Mouse (Mus musculus) kidney, adult 2 months (tissue): ENCODE measurements around the gene Noc2l.

Experiments used
- CTCF ChIP-seq: fragments of 200-500 bp; conservative IDR thresholded peaks from 2 replicates; pipeline ENCODE4 v1.5.1; 2011; ENCODE audit warnings: low read depth, mild to moderate bottlenecking, control low read depth, low read length, moderate library complexity, mixed read lengths; ENCODE audit not compliant: insufficient read depth, insufficient read length
- POLR2A ChIP-seq: fragments of 200-500 bp; IDR thresholded peaks from one replicate; pipeline ENCODE4 v1.6.1; 2011; ENCODE audit warnings: low read depth, low read length, control low read depth

GRCm38 (mm10) chr4:156235360-156235770 lies 445 bp upstream of the Noc2l start:
- TF ChIP-seq CTCF, result 0 out of 2 replicates have a peak, but pooled peaks have one; percentile 21
- TF ChIP-seq POLR2A, result no peak
